Mouse (Mus musculus) midbrain, postnatal 0 days (tissue): ENCODE measurements around the gene Gm6583. TPM values are rescaled to one million over a fixed set of nuclear protein-coding genes. Genes with fewer than 3 reads are reported as not detected.
A peak's percentile ranks its signal among the peaks of the same experiment; 100 is the strongest.

Experiments
- ATAC-seq: fragments of 200-750 bp; cut with Nextera tagmentation; 2 replicates; pipeline ENCODE4 v1.8.0; 2017; ENCODE audit warnings: moderate number of reproducible peaks, mild to moderate bottlenecking, moderate TSS enrichment, moderate library complexity; ENCODE audit not compliant: low FRiP score
- DNase-seq: peaks from one replicate; pipeline ENCODE4 v3.0.0-alpha.2; 2015; ENCODE audit warnings: low spot score
- H3K27ac ChIP-seq: fragments of 300-500 bp; sonication (generic); 2 replicates; pipeline ENCODE4 v1.5.1; 2014; ENCODE audit warnings: low read depth, mild to moderate bottlenecking, low read length, mixed read lengths
- H3K27me3 ChIP-seq: fragments of 300-500 bp; sonication (generic); 2 replicates; pipeline ENCODE4 v1.6.1; 2014; ENCODE audit warnings: low read length, control low read depth, mixed read lengths; ENCODE audit not compliant: insufficient read depth
- H3K36me3 ChIP-seq: fragments of 300-500 bp; sonication (generic); 2 replicates; pipeline ENCODE4 v1.6.1; 2014; ENCODE audit warnings: low read length, control low read depth, mixed read lengths; ENCODE audit not compliant: insufficient read depth
- H3K4me1 ChIP-seq: fragments of 300-500 bp; sonication (generic); 2 replicates; pipeline ENCODE4 v1.6.1; 2014; ENCODE audit warnings: mild to moderate bottlenecking, control low read depth, antibody characterized with exemption, low read length, mixed read lengths; ENCODE audit not compliant: insufficient read depth
- H3K4me2 ChIP-seq: fragments of 300-500 bp; sonication (generic); 2 replicates; pipeline ENCODE4 v1.6.1; 2014; ENCODE audit warnings: low read depth, mild to moderate bottlenecking, low read length, mixed read lengths; ENCODE audit not compliant: poor library complexity, severe bottlenecking
- H3K4me3 ChIP-seq: fragments of 300-500 bp; sonication (generic); 2 replicates; pipeline ENCODE4 v1.5.1; 2014; ENCODE audit warnings: low read depth, mild to moderate bottlenecking, low read length, moderate library complexity
- H3K9ac ChIP-seq: fragments of 300-500 bp; sonication (generic); replicated peaks from 2 replicates; pipeline ENCODE4 v1.6.1; 2014; ENCODE audit warnings: mild to moderate bottlenecking, low read length, moderate library complexity, mixed read lengths; ENCODE audit not compliant: poor library complexity, severe bottlenecking
- H3K9me3 ChIP-seq: fragments of 300-500 bp; sonication (generic); 2 replicates; pipeline ENCODE4 v1.6.1; 2016; ENCODE audit warnings: low read length, control low read depth
- CTCF ChIP-seq: IDR thresholded peaks from 2 replicates; pipeline ENCODE4 v1.5.1; 2016; ENCODE audit warnings: antibody characterized with exemption, mild to moderate bottlenecking
- WGBS: fragments of 180-500 bp; shearing (Covaris S2); extraction: QIAGEN DNeasy Blood & Tissue Kit; methylation state at CpG from one replicate; pipeline ENCODE4 v1.1.7; 2014; 5-methylcytosine and 5-hydroxymethylcytosine counted together
- polyA plus RNA-seq: library from polyadenylated mRNA; unstranded; fragments of >200 nt; fragmentation: Nextera tagmentation; extraction: Ambion mirVana; gene quantifications from 2 replicates; pipeline ENCODE4 v1.2.1, GENCODE M21; 2015
- total RNA-seq: library from RNA; depleted of rRNA; stranded (reverse); fragments of >200 nt; gene quantifications from 2 replicates; pipeline ENCODE4 v1.2.3, GENCODE M21; 2014

The Gm6583 gene
- total and polyA plus RNA-seq, 2 experiments from 2014 or later, result not detected

DNA sequence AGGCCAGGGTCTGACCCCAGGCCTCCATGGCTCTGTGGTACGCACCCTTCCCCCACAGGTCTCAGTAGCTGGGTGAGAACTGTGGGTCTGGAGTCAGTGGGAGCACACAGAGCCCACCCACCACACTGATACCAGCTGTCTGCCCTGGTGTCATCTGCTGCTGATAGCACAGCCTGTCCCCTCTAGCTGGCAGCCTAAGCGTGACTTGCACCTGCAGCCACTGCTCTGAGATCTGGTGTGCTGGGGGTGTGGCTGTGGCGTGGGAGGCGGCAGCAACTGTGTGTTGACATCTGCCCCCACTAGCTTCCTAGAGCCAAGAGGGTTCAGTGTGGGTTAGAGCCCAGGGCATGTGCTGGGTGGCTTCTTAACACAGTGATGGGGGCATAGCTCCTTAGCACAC is 20.3 kb upstream of the Gm6583 start:
- no peak for ATAC-seq
- 84% methylated on average over 4 of the region's 4 CpGs for WGBS
- no peak for DNase-seq
- Histone ChIP-seq H3K27me3 (no peaks in the 10 kb centered on the region), H3K4me1 (peaks cover 20% of the 10 kb centered on the region), H3K9me3 (no peaks in the 10 kb centered on the region), H3K4me2 (no peak overlapping the region), H3K4me3 (no peak overlapping the region), H3K27ac (no peak overlapping the region), H3K36me3 (peaks cover 28% of the 10 kb centered on the region), H3K9ac (no peak overlapping the region)
- TF ChIP-seq CTCF, result no peak

- no peak for TF ChIP-seq CTCF
- Histone ChIP-seq H3K36me3 (peaks cover 29% of the 10 kb centered on the region), H3K4me1 (peaks cover 26% of the 10 kb centered on the region), H3K4me3 (no peak overlapping the region), H3K4me2 (peak overlapping the region; percentile 22; the same call in 1 of the 2 replicates), H3K9ac (peak overlapping the region; percentile 55), H3K27ac (peak overlapping the region; percentile 95), H3K9me3 (no peaks in the 10 kb centered on the region), H3K27me3 (no peaks in the 10 kb centered on the region)
- WGBS, result 11% methylated on average over 7 of the region's 7 CpGs
- peak; percentile 84 for ATAC-seq
- DNase-seq, result peak; percentile 96
These were observed 16.1 kb upstream of the Gm6583 start for GRCm38 (mm10) chr5:112371933-112372332.

GRCm38 (mm10) chr5:112370236-112370813 is 14.5 kb upstream of the Gm6583 start:
- Histone ChIP-seq H3K4me1 (peaks cover 26% of the 10 kb centered on the region), H3K9ac (0 out of 2 replicates have a peak overlapping the region, but pooled peaks have one; percentile 3), H3K9me3 (no peaks in the 10 kb centered on the region), H3K27ac (peak overlapping the region; percentile 95), H3K4me3 (no peak overlapping the region), H3K27me3 (no peaks in the 10 kb centered on the region), H3K36me3 (peaks cover 37% of the 10 kb centered on the region), H3K4me2 (no peak overlapping the region)
- ATAC-seq (no peak), DNase-seq (no peak)
- WGBS, result 85% methylated on average over 12 of the region's 12 CpGs
- no peak for TF ChIP-seq CTCF

- H3K9me3 ChIP-seq, result no peaks in the 10 kb centered on the region
- peaks cover 26% of the 10 kb centered on the region for H3K4me1 ChIP-seq
- ATAC-seq (no peak), DNase-seq (no peak)
- WGBS, result 83% methylated on average over 13 of the region's 13 CpGs
- no peak for TF ChIP-seq CTCF
- H3K4me3 ChIP-seq, result no peak overlapping the region
- H3K27ac ChIP-seq, result peak overlapping the region; percentile 52; the same call in 1 of the 2 replicates
- H3K4me2 ChIP-seq, result no peak overlapping the region
- H3K27me3 ChIP-seq, result no peaks in the 10 kb centered on the region
- no peak overlapping the region for H3K9ac ChIP-seq
- H3K36me3 ChIP-seq, result peaks cover 39% of the 10 kb centered on the region
These were observed 13.5 kb upstream of the Gm6583 start for GRCm38 (mm10) chr5:112369326-112369725.

- WGBS, result 80% methylated on average over 10 of the region's 10 CpGs
- H3K36me3 ChIP-seq, result peaks cover 45% of the 10 kb centered on the region
- no peaks in the 10 kb centered on the region for H3K9me3 ChIP-seq
- H3K4me3 ChIP-seq, result no peak overlapping the region
- ATAC-seq (no peak), DNase-seq (peak; percentile 86)
- no peaks in the 10 kb centered on the region for H3K27me3 ChIP-seq
- H3K4me1 ChIP-seq, result peaks cover 26% of the 10 kb centered on the region
- TF ChIP-seq CTCF, result no peak
- no peak overlapping the region for H3K4me2 ChIP-seq
- no peak overlapping the region for H3K9ac ChIP-seq
- H3K27ac ChIP-seq, result no peak overlapping the region
These were observed 12.8 kb upstream of the Gm6583 start for GRCm38 (mm10) chr5:112368666-112369065.

GRCm38 (mm10) chr5:112367929-112368328 is 12.1 kb upstream of the Gm6583 start:
- no peak overlapping the region for H3K4me3 ChIP-seq
- H3K36me3 ChIP-seq, result peaks cover 51% of the 10 kb centered on the region
- TF ChIP-seq CTCF, result no peak
- no peaks in the 10 kb centered on the region for H3K9me3 ChIP-seq
- H3K9ac ChIP-seq, result no peak overlapping the region
- H3K27ac ChIP-seq, result no peak overlapping the region
- H3K4me2 ChIP-seq, result no peak overlapping the region
- H3K27me3 ChIP-seq, result no peaks in the 10 kb centered on the region
- no peak for ATAC-seq
- peaks cover 23% of the 10 kb centered on the region for H3K4me1 ChIP-seq
- 90% methylated on average over 12 of the region's 12 CpGs for WGBS
- no peak for DNase-seq
